Mouse (Mus musculus) ES-CJ7 (cell line): ENCODE data around the gene Hist3h2ba.

ENCODE experiments used
- DNase-seq: peaks from one replicate; pipeline ENCODE4 v3.0.0; 2011; ENCODE audit warnings: low read depth, low spot score

The Hist3h2ba gene

DNA sequence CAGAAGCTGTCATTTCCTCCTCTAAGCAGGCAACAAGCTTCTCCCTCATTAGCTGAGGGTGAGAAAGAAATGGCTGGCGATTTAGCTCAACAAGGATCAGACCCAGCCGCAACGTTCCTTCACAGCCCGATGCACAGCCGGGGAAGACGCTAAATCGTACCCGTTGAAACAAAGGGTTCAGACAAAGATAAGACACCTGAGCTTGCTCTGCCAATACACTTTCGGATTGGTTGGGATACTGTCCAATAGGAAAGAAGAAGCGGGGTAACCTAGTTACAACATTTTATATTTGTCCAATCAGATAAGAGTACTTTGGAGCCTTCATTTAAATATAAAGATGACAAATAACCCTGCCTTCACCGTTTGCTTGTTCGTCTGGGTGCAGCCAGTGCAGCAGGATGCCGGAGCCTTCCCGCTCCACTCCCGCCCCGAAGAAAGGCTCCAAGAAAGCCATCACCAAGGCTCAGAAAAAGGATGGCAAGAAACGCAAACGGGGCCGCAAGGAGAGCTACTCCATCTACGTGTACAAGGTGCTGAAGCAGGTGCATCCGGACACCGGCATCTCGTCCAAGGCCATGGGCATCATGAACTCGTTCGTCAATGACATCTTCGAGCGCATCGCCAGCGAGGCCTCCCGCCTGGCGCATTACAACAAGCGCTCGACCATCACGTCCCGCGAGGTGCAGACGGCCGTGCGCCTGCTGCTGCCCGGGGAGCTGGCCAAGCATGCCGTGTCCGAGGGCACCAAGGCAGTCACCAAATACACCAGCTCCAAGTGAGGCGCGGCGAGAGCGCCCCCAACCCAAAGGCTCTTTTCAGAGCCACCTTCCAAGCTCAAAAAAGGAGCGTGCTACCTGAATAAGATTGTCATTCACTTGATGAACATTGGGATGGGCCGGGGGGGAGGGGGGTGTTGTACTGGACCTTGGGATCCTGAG, at the start of gene Hist3h2ba:
Gene Hist3h2ba (plus strand): TSS at position 379 of the 938 bp plus-strand sequence.
- peak; percentile 96 for DNase-seq

DNA sequence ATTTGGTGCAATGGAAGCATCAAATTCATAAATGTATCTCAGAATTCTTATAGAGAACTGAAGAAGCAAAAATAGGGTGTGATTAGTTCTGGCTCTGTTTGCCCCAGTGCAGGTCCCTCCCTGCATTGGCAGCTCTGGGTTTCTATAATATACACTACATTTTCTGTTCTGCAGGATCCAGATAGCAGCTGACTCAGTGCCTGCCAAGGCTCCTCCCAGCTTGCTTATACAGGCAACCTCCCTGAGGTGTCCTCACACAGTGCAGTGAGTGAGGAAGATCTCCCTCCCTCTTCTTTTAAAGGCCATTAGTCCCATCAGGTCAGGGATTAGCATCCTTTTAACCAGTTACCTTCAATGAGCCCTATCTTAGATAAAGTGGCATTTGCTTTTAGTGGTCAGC, 47.6 kb upstream of the Hist3h2ba start:
- no peak for DNase-seq

DNA sequence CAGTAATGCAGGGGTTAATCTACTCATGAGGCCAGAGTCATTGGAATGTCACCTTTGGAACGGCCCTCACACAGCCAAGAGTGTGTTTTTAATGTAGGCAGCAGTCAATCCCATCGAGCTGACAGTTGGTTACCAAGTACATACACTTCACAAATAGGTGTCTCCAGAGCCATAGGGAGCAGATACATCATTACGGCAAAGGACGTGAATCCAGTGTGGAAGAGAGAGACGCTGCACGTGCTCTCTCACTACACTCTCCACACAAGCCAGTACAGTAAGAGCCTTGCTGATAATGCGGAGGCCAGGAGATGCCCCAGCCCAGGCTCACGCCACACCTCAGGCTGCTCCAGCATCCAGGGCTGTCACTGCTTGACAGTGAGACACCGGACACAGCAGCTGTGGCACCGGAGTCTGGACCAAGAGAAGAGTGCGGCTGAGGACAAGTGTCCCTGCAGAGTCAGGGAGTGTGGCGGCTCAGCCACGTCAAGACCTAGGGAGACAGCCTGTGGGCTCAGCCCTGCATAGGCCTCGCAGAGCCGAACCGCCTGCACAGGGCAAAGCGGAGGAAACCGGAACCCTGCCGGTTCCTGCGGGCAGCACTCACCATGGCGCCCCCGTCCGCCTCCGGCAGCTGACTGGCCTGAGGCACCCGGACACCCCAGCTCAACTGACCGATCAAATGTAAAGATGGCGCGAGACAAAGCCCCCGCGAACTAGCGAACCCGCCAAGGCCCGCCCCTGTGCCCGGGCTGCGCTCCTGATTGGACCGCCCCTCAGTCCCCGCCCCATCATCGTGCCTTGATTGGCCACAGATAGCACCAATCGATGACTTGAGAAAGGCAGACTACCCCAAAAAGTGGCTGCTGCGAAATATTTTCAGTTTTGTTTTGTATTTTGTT, 45.0 kb upstream of the Hist3h2ba start, which contains the start of gene Zfp39:
Gene Zfp39 (minus strand): TSS at position 715 of the 899 bp plus-strand sequence.
- DNase-seq, result peak; percentile 91

DNA sequence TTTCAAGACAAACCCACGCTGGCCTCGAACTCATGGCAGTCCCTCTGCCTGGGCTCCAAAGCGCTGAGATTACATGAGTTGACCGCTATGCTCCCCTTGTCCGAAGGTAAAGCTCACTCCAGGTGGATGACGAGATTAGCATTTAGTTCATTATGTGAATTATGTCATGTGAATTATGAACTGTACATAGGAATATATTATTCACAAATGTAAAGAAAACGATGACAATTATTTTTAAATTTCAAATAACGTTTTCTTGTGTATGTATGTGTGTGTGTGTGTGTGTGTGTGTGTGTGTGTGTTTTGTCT, 44.4 kb upstream of the Hist3h2ba start:
- DNase-seq, result no peak

DNA sequence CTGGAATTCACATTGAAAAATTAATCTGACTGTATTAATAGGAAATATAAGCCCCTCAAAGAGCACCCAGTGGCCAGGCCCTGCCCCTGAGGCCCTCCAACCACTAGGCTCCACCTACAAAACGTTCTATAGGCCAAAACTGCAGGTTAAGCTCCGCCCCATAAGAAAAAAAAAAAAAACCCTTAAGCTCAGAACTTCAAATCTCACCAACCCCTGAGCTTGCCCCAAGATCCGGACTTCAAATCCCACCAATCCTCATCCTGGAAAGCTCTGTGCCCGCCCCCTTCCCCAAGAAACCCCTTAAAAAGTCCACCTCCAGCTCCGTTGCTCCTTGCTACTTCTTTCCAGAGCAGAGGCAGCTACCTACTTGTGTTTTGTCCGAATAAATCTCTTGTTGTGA, 43.9 kb upstream of the Hist3h2ba start:
- DNase-seq, result peak; percentile 70

DNA sequence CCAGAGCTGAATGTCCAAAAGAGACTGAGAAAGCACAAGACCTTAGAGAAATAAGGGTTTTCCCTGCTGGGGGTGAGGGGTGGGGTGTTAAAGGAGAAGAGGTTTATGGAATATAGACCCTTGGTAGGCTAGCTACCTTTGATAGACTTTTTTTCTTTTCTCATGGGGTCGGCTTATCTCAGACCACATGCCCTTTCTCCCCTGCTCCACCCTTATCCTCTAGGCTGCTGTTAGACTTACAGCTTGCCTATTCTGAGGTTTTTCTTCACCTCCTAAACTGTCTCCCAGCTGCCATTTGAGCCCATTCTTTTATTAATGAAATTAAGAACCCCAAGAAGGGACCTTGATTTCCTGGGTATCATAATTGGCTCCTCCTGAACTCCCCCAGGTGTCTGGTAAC, 34.9 kb upstream of the Hist3h2ba start:
- DNase-seq, result no peak

DNA sequence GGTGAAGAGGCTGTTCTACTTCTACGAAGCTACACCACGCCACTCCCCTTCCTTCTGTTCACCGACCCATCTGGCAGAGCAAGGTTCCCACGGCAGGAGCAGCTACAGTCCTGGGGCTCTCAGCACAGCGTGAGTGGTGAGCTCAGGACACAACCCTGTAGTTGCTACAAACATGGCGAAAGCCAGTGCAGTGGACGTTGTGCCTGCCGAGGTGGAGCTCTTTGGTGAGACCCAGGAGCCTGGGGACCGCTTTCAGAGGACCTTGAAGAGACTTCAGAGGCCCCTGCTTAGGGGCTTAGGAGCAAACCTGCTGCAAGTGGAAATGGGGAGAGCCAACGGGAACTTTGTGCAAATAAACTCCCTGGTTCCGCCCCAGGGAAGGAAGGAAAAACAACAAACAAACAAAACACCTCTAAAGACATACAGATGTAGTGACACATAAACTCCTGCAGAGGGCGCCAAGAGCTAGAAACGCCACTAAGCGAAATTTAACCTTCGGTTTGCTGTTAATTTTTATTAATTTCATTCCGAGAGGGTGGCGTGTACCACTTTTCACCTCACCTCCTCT, 34.2 kb upstream of the Hist3h2ba start:
- DNase-seq, result peak; percentile 33

DNA sequence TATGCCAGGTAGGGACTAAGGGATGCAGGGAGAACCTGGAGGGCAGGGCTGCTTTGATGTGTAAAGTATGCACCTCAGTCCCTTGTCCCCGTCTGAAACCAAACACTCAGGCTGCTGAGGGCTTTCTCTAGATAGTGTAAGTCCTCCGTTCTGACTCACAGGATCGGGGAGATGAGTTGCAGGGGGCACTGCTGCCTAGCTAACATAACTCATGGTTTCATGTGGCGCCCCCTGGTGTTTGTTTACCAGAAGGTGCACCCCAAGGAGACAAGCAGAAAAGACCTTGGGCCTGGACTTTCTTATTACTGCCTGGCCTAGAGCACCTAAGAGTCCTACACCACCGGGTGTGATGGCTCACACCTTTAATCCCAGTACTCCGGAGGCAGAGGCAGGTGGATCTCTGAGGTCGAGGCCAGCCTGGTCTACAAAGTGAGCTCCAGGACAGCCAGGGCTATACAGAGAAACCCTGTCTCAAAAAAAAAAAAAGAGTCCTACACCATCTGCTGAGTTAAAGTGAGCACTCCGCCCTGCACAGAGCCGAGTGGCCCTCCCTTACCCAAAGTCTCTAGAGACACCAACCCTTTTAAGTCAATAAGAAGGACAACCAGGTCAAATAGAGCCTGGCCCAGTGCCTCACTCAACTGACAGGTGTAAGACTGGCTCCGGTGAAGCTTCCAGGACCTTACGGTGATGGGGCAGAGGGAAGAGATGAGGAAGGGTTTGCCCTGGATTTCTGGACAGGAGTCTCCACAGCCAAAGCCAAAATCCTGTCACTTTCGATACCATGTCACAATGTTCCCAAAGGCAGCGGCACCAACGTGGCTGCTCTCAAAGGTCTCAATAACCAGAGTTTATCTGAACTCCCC, 31.6 kb upstream of the Hist3h2ba start:
- DNase-seq, result peak; percentile 88

DNA sequence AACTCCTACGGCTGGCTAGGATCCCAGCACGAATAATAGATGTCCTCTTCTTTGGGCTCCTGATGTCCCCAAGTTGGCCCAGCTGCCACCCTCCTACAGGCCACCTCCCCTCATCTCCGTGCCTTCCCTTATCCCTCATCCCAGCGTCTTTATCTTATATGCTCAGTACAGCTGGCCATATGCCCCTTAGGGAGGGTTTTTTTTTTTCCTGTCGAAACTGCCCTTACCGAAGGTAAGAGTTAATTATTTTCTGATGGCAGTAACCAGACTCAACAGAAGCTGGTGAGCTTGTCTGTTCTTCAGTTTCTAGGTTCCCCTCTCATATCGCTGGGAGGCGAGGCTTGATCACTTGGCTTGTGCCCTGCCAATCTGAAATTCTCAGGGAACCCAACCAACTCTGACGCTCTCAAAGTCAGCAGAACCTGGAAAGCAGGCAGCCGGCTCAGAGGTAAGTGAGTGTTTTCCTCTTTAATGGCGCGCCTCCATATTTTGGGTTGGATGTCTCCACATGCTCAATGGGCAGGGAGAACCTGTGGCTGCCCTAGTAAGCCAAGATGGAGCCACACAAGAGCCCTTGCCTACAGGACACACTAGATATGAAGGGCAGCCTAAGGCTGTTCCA, 30.9 kb upstream of the Hist3h2ba start, which contains the start of gene Btnl10:
Gene Btnl10 (plus strand): TSS at position 164 of the 622 bp plus-strand sequence.
- no peak for DNase-seq

DNA sequence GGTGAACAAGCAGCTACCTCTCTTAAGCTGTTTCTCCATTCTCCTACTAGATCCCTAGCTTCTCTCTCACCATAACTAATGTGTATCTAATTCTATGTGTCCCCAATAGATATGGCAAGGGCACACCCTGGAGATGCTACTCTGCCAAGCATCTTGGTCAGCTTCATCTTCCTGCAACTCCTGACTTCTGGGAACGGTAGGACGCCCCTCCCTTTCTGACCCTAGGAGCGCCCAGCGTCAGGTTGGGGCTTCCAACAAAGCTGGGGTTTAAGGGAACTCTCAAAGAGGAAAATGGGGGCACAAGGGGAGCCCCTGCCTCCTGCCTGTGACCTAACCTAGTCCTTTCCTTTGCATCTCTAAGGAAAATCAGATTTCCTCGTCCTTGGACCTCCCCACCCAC, 30.0 kb upstream of the Hist3h2ba start:
- no peak for DNase-seq

DNA sequence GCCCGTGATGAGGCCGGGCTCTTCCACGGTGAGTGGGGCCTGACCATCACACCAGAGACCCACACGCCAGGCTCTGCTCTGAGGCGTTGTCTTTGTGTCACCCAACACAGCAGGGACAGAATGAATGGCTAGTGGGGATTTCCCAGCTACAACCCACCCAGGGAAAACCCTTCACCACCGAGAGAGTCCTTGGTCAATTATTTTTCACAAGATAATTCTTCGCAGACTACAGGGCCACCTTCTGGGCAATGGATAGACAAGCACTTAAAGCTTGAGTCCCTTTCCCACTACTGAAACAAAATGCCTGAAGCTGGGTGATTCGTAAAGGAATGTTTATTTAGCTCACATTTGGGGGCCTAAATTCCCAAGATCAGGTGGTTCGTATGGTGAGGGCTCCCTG, 26.3 kb upstream of the Hist3h2ba start:
- no peak for DNase-seq

DNA sequence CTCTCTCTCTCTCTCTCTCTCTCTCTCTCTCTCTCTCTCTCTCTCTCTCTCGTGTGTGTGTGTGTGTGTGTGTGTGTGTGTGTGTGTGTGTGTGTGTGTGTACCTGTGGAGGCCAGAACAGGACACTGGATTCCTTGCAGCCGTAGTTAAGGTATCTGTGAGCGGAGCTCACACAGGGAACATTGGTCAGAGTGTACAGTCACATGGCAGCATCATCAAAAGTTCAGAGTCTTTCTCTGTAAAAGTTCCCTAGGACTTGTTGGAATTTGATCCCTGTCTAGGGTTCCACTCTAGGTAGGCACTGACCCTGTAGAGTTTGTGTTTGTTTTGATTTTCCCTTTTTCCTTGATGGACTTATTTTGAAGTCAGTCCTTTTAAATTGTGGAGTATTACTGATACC, 22.1 kb upstream of the Hist3h2ba start:
- DNase-seq, result no peak

DNA sequence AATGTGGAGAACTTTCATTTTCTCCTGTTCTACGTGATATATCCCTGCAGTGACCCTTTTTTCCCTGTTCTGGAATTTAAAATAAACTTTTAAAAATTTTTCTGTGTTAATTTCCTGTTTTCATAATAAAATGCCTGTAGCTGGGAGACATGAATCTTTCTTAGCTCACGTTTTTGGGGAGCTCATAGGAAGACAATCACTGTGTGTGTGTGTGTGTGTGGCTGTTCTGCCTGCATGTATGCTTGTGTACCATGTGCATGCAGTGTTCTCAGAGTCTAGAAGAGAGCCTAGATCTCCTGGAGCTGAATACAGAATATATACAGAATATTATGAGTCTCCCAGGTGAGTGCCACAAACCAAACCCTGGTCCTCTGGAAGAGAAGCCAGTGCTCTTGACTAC, 21.7 kb upstream of the Hist3h2ba start:
- DNase-seq, result no peak

DNA sequence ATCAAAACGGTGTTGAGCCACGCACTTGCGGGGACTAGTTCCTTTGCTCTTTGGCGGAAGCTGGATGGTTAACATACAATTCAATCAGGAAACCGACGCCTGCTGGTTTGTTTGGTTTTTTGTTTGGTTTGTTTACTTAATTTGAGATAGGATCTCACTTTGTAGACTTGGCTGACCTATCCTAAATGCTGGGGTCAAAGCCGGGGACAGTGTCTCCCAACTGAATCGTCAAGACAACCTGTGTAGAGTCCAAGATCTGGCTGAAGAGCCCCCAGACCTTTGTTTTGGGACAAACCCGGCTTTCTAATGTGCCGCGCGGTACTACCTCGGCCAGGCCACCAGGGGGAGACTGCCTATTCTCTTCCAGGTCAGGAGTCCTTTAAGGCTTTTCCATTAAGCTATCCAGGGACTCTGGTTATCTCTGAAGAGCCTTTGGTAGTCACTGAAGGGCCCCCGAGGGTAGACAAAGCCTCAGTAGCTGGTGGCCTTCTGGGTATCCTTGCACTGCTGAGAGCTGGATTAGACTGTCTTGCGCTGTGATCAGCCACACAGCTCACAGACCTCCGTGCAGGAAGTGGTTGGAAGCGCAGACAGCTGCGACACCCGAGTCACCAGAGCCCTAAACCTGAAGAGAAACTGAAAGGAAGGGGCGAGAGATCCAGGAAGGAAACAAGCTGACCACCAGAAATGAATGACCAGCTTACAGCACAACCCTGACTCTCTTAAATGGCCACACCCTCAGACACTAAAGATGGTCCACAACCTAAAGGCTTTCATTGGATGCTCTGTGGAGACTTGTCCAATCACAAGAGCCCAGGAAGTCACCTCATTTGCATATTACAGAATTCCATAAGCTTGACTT, 20.7 kb upstream of the Hist3h2ba start:
- peak; percentile 43 for DNase-seq

DNA sequence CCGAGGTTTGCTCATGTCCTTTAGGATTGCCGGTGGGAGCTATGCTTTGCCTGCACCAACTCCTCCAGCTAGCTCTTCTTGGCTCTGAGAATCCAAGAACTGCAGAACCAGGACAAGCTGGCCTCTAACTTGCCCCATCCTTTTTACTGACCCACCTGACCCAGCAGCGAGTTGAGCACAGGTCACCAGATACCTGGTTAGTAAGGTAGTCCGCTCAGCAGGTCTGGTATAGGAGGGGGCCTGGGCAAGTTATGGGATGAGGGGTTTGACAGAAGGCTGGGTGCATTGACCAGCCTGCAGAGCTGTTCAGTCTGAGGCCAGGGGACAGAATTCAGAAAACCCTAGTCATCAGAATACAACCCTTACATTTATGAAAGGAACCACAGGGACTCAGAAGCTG, 19.7 kb upstream of the Hist3h2ba start:
- no peak for DNase-seq

DNA sequence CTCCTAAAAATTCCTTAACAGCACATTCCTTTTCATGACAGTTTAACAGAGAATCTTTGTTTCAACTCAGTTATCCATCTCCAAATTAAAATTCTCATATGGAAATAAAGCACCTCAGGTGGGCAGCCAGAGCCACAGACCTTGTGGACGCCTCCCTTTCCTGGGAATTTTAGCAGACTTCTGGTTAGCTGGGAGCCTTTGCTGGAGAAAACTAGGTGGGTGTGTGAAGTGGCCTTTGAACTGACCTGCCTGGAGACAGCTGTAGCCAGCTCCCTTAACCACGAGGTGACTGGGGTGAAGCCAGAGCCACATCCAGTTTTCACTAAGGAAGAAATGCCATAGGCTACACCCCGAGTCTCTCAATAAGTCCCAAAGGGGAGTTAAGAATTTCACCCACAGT, 19.1 kb upstream of the Hist3h2ba start:
- no peak for DNase-seq

DNA sequence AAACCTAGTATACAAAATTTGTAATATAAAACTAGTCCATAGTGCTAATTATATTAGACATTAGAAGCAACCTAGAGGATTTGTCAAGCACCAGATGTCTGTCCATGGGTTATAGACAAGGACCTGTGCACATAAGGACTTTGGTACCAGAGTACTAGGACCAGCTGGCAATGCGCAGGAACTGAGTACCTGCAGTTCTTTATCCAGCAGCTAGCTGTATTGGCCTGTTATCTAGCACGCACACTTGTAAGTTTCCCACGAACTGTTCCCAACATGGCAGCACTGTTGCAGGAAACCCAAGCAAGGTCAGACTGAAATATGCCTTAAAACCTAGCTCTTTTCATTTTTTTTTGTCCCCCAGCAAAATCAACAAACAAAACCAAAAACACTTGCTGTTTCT, 18.5 kb upstream of the Hist3h2ba start:
- DNase-seq, result no peak

DNA sequence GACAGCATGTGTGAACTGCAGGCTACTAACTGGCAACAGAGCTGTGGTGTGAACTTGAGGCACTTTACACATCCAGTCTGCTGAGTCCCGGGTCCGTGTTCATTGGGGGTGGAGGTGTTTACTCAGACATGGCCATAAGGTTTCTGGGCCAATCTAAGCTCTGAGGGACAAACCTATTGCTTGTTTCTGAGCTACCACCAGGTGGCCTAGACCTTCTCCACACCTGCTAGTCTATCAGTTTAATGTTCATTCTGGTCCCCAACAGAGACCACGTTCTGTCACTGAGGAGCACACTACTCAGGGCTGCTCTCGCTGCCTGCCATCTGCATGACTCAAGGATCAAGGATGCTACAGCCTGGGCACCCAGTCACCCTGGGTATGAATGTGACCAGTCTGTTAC, 17.1 kb upstream of the Hist3h2ba start:
- no peak for DNase-seq

DNA sequence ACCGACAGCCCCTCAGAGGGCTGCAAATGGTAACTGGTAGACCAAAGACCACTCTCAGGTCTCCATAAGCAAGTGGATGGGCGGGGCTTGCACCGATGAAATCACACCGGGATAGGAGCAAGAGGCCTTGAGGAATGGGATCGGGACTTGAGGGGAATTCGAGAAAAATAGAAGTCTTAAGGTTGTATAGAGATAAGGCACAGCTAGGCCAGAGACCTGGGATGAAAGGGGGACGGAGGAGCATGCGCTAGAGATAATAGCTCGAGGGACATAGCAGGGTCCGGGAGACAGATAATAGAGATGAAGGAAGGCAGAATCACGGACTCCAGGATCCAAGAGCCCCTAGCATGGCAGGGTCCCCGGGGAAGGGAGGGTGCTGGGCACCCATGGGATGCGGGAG, 10.8 kb upstream of the Hist3h2ba start:
- DNase-seq, result peak; percentile 35
